Mouse (Mus musculus): ENCODE data around the gene Glmp.
"Not testable (repeated sequence)": the region's sequence is repeated elsewhere in the genome, so short reads cannot be mapped to it uniquely, and the experiment has no call there.

- not testable (repeated sequence) for TF ChIP-seq CTCF (IDR thresholded peaks at IDR 0.05; ENCODE audit: control insufficient read depth, insufficient read depth, insufficient read length); CEBPB (IDR thresholded peaks at IDR 0.05; ENCODE audit: low read depth); MYOD1 (IDR thresholded peaks at IDR 0.05; ENCODE audit: control insufficient read depth, insufficient read length, low read depth); MYOG (IDR thresholded peaks at IDR 0.05; ENCODE audit: control insufficient read depth, extremely low read depth, insufficient read length); MAX (IDR thresholded peaks at IDR 0.05)
- peak; percentile 58 for TF ChIP-seq USF1 (IDR thresholded peaks at IDR 0.05; ENCODE audit: low read depth)
Observed at GRCm38 (mm10) chr3:88295272-88295671, 29.6 kb upstream of the Glmp start.

Measured in C2C12 (cell line).